Comparison of ENCODE assay signal across 10 mouse cellular contexts in the genomic region with DNA sequence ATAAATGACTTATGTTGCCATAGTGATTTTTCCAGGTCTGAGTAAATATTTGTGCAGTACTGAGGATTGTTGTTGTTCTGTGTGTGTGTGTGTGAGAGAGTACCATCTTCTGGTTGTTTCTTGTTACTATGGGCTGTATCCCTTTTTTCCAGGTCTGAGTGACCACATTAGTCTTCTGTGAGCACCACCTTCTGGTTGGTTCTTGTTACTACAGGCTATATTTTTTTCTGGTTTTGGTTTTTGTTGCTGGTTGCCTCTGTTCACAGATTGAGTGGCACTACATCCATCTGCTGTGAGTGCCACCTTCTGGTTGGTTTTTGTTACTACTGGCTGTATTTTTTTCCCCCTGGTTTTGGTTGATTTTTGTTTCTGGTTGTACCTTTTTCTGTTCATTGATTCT. TPM values are rescaled to one million over a fixed set of nuclear protein-coding genes. Genes with fewer than 3 reads are reported as not detected.
DNase-seq lines count a peak whose midpoint lies in the region; ATAC-seq and TF ChIP-seq lines count a peak whose summit lies in the region.
"Had no signal": no experiment of that assay in that cellular context is flagged by ENCODE, and none has a peak within 500 bp of the region (broad histone marks: within the 10 kb centered on the region; RNA-seq: fewer than 3 reads in every experiment).

No protein-coding gene starts in this region.

- H3K4me1 ChIP-seq in kidney, embryonic 14.5 days (ENCODE audit: control insufficient read depth, insufficient read depth, low read length), result no peaks in the 10 kb centered on the region
- no peaks in the 10 kb centered on the region for H3K4me1 ChIP-seq in E14TG2a.4 (replicated peaks; ENCODE audit: low read depth, low read length)

- peaks cover 3% of the 10 kb centered on the region; the same call in 1 of the 2 replicates for H3K9me3 ChIP-seq in kidney, embryonic 14.5 days (ENCODE audit: control insufficient read depth, low read length)
- peaks cover 22% of the 10 kb centered on the region for H3K9me3 ChIP-seq in E14TG2a.4 (ENCODE audit: low read length)

- no peak overlapping the region for H3K4me3 ChIP-seq in kidney, embryonic 14.5 days (ENCODE audit: low read length)
- H3K4me3 ChIP-seq in E14TG2a.4 (replicated peaks; ENCODE audit: low read length), result no peak overlapping the region
- H3K4me3 ChIP-seq: erythroblast, embryonic 14.5 days had no signal

- no peaks in the 10 kb centered on the region for H3K27me3 ChIP-seq in kidney, embryonic 14.5 days (ENCODE audit: control insufficient read depth, insufficient read depth, low read length)
- no peaks in the 10 kb centered on the region for H3K27me3 ChIP-seq in E14TG2a.4 (ENCODE audit: insufficient read depth, low read length)

- no peak overlapping the region for H3K4me2 ChIP-seq in kidney, embryonic 14.5 days (replicated peaks; ENCODE audit: low read depth, low read length)

- no peak for TF ChIP-seq POLR2A in brain, embryonic 14.5 days (IDR thresholded peaks at IDR 0.05; ENCODE audit: borderline replicate concordance, extremely low read depth, insufficient read depth, insufficient read length, poor library complexity, severe bottlenecking)

- peak; percentile 92 for DNase-seq in kidney, adult 9 months
- peak; percentile 72 for DNase-seq in brain, embryonic 14.5 days (ENCODE audit: low read depth)
- DNase-seq in forelimb bud, embryonic 11.5 days (ENCODE audit: low read depth, low spot score), result peak; percentile 49
- no peak for DNase-seq in ovary, postnatal 14 days (ENCODE audit: low spot score)

- ATAC-seq in kidney, embryonic 14.5 days (ENCODE audit: low FRiP score, low TSS enrichment), result no peak
- ATAC-seq in megakaryocyte progenitor cell, adult 5-6 weeks (replicated peaks; ENCODE audit: poor library complexity), result peak; percentile 97

- H3K9ac ChIP-seq in kidney, embryonic 14.5 days (ENCODE audit: low read depth, low read length), result no peak overlapping the region

- no peak overlapping the region for H3K27ac ChIP-seq in kidney, embryonic 14.5 days (ENCODE audit: low read depth, low read length)

- TF ChIP-seq CTCF in E14TG2a.4 (conservative IDR thresholded peaks at IDR 0.05; ENCODE audit: low read length), result peak; percentile 69
- peak; percentile 37; the same call in 1 of the 2 replicates for TF ChIP-seq CTCF in brain, embryonic 14.5 days (IDR thresholded peaks at IDR 0.05; ENCODE audit: borderline replicate concordance, extremely low read depth, insufficient read depth, insufficient read length)

- no peaks in the 10 kb centered on the region for H3K36me3 ChIP-seq in kidney, embryonic 14.5 days (ENCODE audit: control insufficient read depth, insufficient read depth, low read length)
- no peaks in the 10 kb centered on the region for H3K36me3 ChIP-seq in E14TG2a.4 (ENCODE audit: insufficient read depth, low read length)

RNA-seq across cellular contexts. Expression of a gene that starts 18.1 kb away (rescaled TPM):
- 97.3 and 99.0 TPM in 2 replicates for polyA plus RNA-seq in kidney, embryonic 14.5 days (2014; fragmentation: Nextera tagmentation; extraction: Ambion mirVana)
- polyA plus RNA-seq in brain, embryonic 14.5 days (2012; rRNA removed), result 17.1 and 21.4 TPM in 2 replicates
- 93.4 and 121 TPM in 2 replicates for total RNA-seq in megakaryocyte progenitor cell, adult 5-6 weeks (2015)
- total RNA-seq in megakaryocyte progenitor cell, adult 5-6 weeks (2017), result 105 and 112 TPM in 2 replicates

RNA-seq across cellular contexts. Expression of a gene that starts 18.3 kb away (rescaled TPM):
- polyA plus RNA-seq in kidney, embryonic 14.5 days (2014; fragmentation: Nextera tagmentation; extraction: Ambion mirVana), result 14.6 and 20.8 TPM in 2 replicates
- polyA plus RNA-seq in brain, embryonic 14.5 days (2012; rRNA removed), result 119 and 120 TPM in 2 replicates
- total RNA-seq in megakaryocyte progenitor cell, adult 5-6 weeks (2015), result 44.2 and 47.4 TPM in 2 replicates
- 55.6 and 70.6 TPM in 2 replicates for total RNA-seq in megakaryocyte progenitor cell, adult 5-6 weeks (2017)

RNA-seq across cellular contexts. Expression of a gene that starts 22.2 kb away (rescaled TPM):
- polyA plus RNA-seq in kidney, embryonic 14.5 days (2014; fragmentation: Nextera tagmentation; extraction: Ambion mirVana), result not detected in 2 replicates
- 1.4 TPM in 1 of 2 replicates, not detected in the other for polyA plus RNA-seq in brain, embryonic 14.5 days (2012; rRNA removed)
- total RNA-seq in megakaryocyte progenitor cell, adult 5-6 weeks (2015), result not detected in 2 replicates
- total RNA-seq in megakaryocyte progenitor cell, adult 5-6 weeks (2017), result not detected in 2 replicates
- polyA plus RNA-seq: erythroblast, embryonic 14.5 days; liver, embryonic 16.5 days; stomach, embryonic 16.5 days had no signal

RNA-seq across cellular contexts. Expression of a gene that starts 22.2 kb away (rescaled TPM):
- 36.2 and 40.1 TPM in 2 replicates for polyA plus RNA-seq in kidney, embryonic 14.5 days (2014; fragmentation: Nextera tagmentation; extraction: Ambion mirVana)
- 35.8 and 39.8 TPM in 2 replicates for polyA plus RNA-seq in brain, embryonic 14.5 days (2012; rRNA removed)
- 23.1 and 27.0 TPM in 2 replicates for total RNA-seq in megakaryocyte progenitor cell, adult 5-6 weeks (2015)
- total RNA-seq in megakaryocyte progenitor cell, adult 5-6 weeks (2017), result 23.2 and 36.1 TPM in 2 replicates

RNA-seq across cellular contexts. Expression of a gene that starts 46.8 kb away (rescaled TPM):
- 62.7 and 63.0 TPM in 2 replicates for polyA plus RNA-seq in kidney, embryonic 14.5 days (2014; fragmentation: Nextera tagmentation; extraction: Ambion mirVana)
- polyA plus RNA-seq in brain, embryonic 14.5 days (2012; rRNA removed), result 17.7 and 34.0 TPM in 2 replicates
- total RNA-seq in megakaryocyte progenitor cell, adult 5-6 weeks (2015), result 85.4 and 93.9 TPM in 2 replicates
- total RNA-seq in megakaryocyte progenitor cell, adult 5-6 weeks (2017), result 110 and 121 TPM in 2 replicates
